Mouse (Mus musculus): ENCODE results near the gene Plscr4.

Plscr4 gene

GRCm38 (mm10) chr9:92517036-92517435 lies 59.9 kb downstream of the Plscr4 start:
- DNase-seq: peak; percentile 10 to 63

- no peak for DNase-seq
Observed at GRCm38 (mm10) chr9:92520751-92521150, 63.6 kb downstream of the Plscr4 start.

GRCm38 (mm10) chr9:92524506-92524905 lies 67.3 kb downstream of the Plscr4 start:
- DNase-seq: no peak

GRCm38 (mm10) chr9:92530055-92530454 lies 72.9 kb downstream of the Plscr4 start:
- no peak for DNase-seq

- no peak for DNase-seq
Observed at GRCm38 (mm10) chr9:92537735-92538134, 80.6 kb downstream of the Plscr4 start.

- DNase-seq: no peak
Observed at GRCm38 (mm10) chr9:92538216-92538615, 81.0 kb downstream of the Plscr4 start.

Measured in kidney, postnatal 25 days (tissue).